Mouse (Mus musculus) MEL (cell line): ENCODE data around the gene Galns. TPM values are rescaled to one million over a fixed set of nuclear protein-coding genes. Genes with fewer than 3 reads are reported as not detected.

Experiments used
- DNase-seq: peaks from one replicate; pipeline ENCODE4 v3.0.0; 2011; ENCODE audit warnings: low read depth, low spot score
- H3K27ac ChIP-seq: 2 replicates; pipeline ENCODE4 v1.5.1; 2012; ENCODE audit warnings: low read depth, mild to moderate bottlenecking, control low read depth, low read length, moderate library complexity; ENCODE audit not compliant: control insufficient read depth
- H3K27me3 ChIP-seq, 2 experiments: fragments of 150-350 bp in 1 of 2; sonication (generic) in 1 of 2; 2 replicates each; pipeline ENCODE4 v1.6.1; 2012; ENCODE audit warnings: low read length in 2 of 2, mild to moderate bottlenecking in 2 of 2, improper control_type of control experiment in 1 of 2, moderate library complexity in 1 of 2; ENCODE audit not compliant: insufficient read depth in 2 of 2, control insufficient read depth in 1 of 2
- H3K36me3 ChIP-seq, 2 experiments: 2 replicates each; pipeline ENCODE4 v1.6.1; 2012 to 2014; ENCODE audit warnings: low read length in 2 of 2, improper control_type of control experiment in 1 of 2, inconsistent platforms in 1 of 2, mild to moderate bottlenecking in 1 of 2; ENCODE audit not compliant: insufficient read depth in 2 of 2, control insufficient read depth in 1 of 2
- H3K4me1 ChIP-seq, 2 experiments: fragments of 150-350 bp in 1 of 2; sonication (generic) in 1 of 2; 2 replicates each; pipeline ENCODE4 v1.6.1; 2012; ENCODE audit warnings: low read length in 2 of 2, improper control_type of control experiment in 1 of 2, mild to moderate bottlenecking in 1 of 2; ENCODE audit not compliant: insufficient read depth in 2 of 2, control insufficient read depth in 1 of 2
- H3K4me3 ChIP-seq, 2 experiments: fragments of 150-350 bp in 1 of 2; sonication (generic) in 1 of 2; 2 replicates each; pipeline ENCODE4 v1.5.1; 2012; ENCODE audit warnings: low read depth in 2 of 2, low read length in 2 of 2, mild to moderate bottlenecking in 2 of 2, moderate library complexity in 2 of 2, control low read depth in 1 of 2, improper control_type of control experiment in 1 of 2; ENCODE audit not compliant: control insufficient read depth in 1 of 2, insufficient read depth in 1 of 2
- H3K79me2 ChIP-seq: 2 replicates; pipeline ENCODE4 v1.6.1; 2012; ENCODE audit warnings: mild to moderate bottlenecking, low read length, moderate library complexity; ENCODE audit not compliant: control insufficient read depth, poor library complexity, insufficient read depth
- H3K9ac ChIP-seq: 2 replicates; pipeline ENCODE4 v1.6.1; 2012; ENCODE audit warnings: low read depth, mild to moderate bottlenecking, control low read depth, low read length, moderate library complexity; ENCODE audit not compliant: control insufficient read depth, poor library complexity, severe bottlenecking
- H3K9me3 ChIP-seq: fragments of 150-350 bp; sonication (generic); replicated peaks from 2 replicates; pipeline ENCODE4 v1.6.1; 2012; ENCODE audit warnings: mild to moderate bottlenecking, low read length, improper control_type of control experiment, moderate library complexity; ENCODE audit not compliant: insufficient read depth
- BHLHE40 ChIP-seq: IDR thresholded peaks from 2 replicates; pipeline ENCODE4 v1.6.1; 2012; ENCODE audit warnings: low read depth, mild to moderate bottlenecking, inconsistent platforms, low read length, improper control_type of control experiment, borderline replicate concordance
- CHD2 ChIP-seq: IDR thresholded peaks from 2 replicates; pipeline ENCODE4 v1.6.1; 2011; ENCODE audit warnings: low read length, improper control_type of control experiment
- E2F4 ChIP-seq: IDR thresholded peaks from 2 replicates; pipeline ENCODE4 v1.6.1; 2011; ENCODE audit warnings: low read depth, low read length, improper control_type of control experiment, borderline replicate concordance
- ELF1 ChIP-seq: IDR thresholded peaks from 2 replicates; pipeline ENCODE4 v1.6.1; 2014; ENCODE audit warnings: low read depth, mild to moderate bottlenecking, inconsistent platforms, low read length, improper control_type of control experiment, moderate library complexity
- EP300 ChIP-seq, 2 experiments: IDR thresholded peaks; 2 replicates each; pipeline ENCODE4 v1.6.1; 2011; ENCODE audit warnings: improper control_type of control experiment in 2 of 2, low read length in 2 of 2, low read depth in 1 of 2, mild to moderate bottlenecking in 1 of 2
- GATA1 ChIP-seq: IDR thresholded peaks from 2 replicates; pipeline ENCODE4 v1.6.1; 2011; ENCODE audit warnings: low read depth, low read length, improper control_type of control experiment
- HCFC1 ChIP-seq: IDR thresholded peaks from 2 replicates; pipeline ENCODE4 v1.6.1; 2012; ENCODE audit warnings: low read depth, mild to moderate bottlenecking, inconsistent platforms, low read length, improper control_type of control experiment, moderate library complexity
- MXI1 ChIP-seq: IDR thresholded peaks from 2 replicates; pipeline ENCODE4 v1.6.1; 2011; ENCODE audit warnings: mild to moderate bottlenecking, low read depth, low read length, improper control_type of control experiment
- MYB ChIP-seq: IDR thresholded peaks from 2 replicates; pipeline ENCODE4 v1.6.1; 2011; ENCODE audit warnings: mild to moderate bottlenecking, low read depth, low read length, improper control_type of control experiment
- MYC ChIP-seq: IDR thresholded peaks from 2 replicates; pipeline ENCODE4 v1.6.1; 2011; ENCODE audit warnings: low read depth, mild to moderate bottlenecking, low read length, improper control_type of control experiment, moderate library complexity
- RCOR1 ChIP-seq: IDR thresholded peaks from 2 replicates; pipeline ENCODE4 v1.6.1; 2012; ENCODE audit warnings: low read depth, mild to moderate bottlenecking, inconsistent platforms, low read length, improper control_type of control experiment
- TCF12 ChIP-seq: IDR thresholded peaks from 2 replicates; pipeline ENCODE4 v1.6.1; 2014; ENCODE audit warnings: low read depth, mild to moderate bottlenecking, inconsistent platforms, low read length, improper control_type of control experiment, moderate library complexity
- ZKSCAN1 ChIP-seq: IDR thresholded peaks from 2 replicates; pipeline ENCODE4 v1.6.1; 2012; ENCODE audit warnings: low read depth, mild to moderate bottlenecking, inconsistent platforms, low read length, improper control_type of control experiment, moderate library complexity
- polyA plus RNA-seq, 2 experiments: library from polyadenylated mRNA; stranded (reverse) in 1 of 2; unstranded in 1 of 2; fragments of >175 nt in 1 of 2; fragments of >200 nt in 1 of 2; gene quantifications; 2 replicates each; pipeline versions ENCODE4 v1.2.1 to v1.2.4; 2012; ENCODE audit warnings: low replicate concordance in 2 of 2, low read depth in 1 of 2; ENCODE audit not compliant: insufficient read length in 2 of 2, insufficient read depth in 1 of 2, missing spikeins in 1 of 2
- total RNA-seq: library from RNA; depleted of rRNA; stranded (reverse); fragments of 300-350 nt; gene quantifications from 2 replicates; pipeline ENCODE4 v1.2.3, GENCODE M21; 2012; rRNA removed

The Galns gene
- total and polyA plus RNA-seq, 3 experiments = 1.7 to 3.0 TPM; not detected in 1

GRCm38 (mm10) chr8:122529159-122529558, 82.1 kb downstream of the Galns start:
- Histone ChIP-seq H3K27ac (no peak overlapping the region), H3K27me3 (no peaks in the 10 kb centered on the region), H3K4me1 (0 out of 4 replicates have a peak, but pooled peaks cover 0 to 3% of the 10 kb centered on the region in 2 experiments), H3K9ac (no peak overlapping the region), H3K36me3 (peaks cover 0 to 8% of the 10 kb centered on the region in 2 experiments; a peak in 2 of 4 replicates), H3K4me3 (no peak overlapping the region), H3K9me3 (no peaks in the 10 kb centered on the region), H3K79me2 (peaks cover 52% of the 10 kb centered on the region)
- no peak for TF ChIP-seq CHD2
- no peak for TF ChIP-seq EP300 (IDR thresholded peaks at IDR 0.05; ENCODE audit: low read depth in 1 of 2, low read length in 2 of 2)
- no peak for TF ChIP-seq GATA1
- no peak for TF ChIP-seq ZKSCAN1
- no peak for TF ChIP-seq TCF12
- TF ChIP-seq MYC = no peak
- no peak for TF ChIP-seq MYB
- no peak for TF ChIP-seq E2F4
- TF ChIP-seq HCFC1 = no peak
- no peak for TF ChIP-seq BHLHE40
- TF ChIP-seq ELF1 = no peak
- no peak for TF ChIP-seq MXI1
- TF ChIP-seq RCOR1 = no peak
- no peak for DNase-seq

Other genes with a start within 250 kb of the Galns start
- gene Zc3h18, start 234.9 kb downstream of the Galns start, total RNA-seq = 84.3 and 98.5 TPM in 2 replicates
- gene Zc3h18, start 234.9 kb downstream of the Galns start, polyA plus RNA-seq = 100 to 1,000 TPM in 1 of 2 experiments, 10 to 100 TPM in 1; 30.2 to 122 TPM
- gene Il17c, start 189.4 kb downstream of the Galns start, total RNA-seq = not detected in 2 replicates
- under 1 TPM in 1 of 2 experiments, not detected in 1; 0.43 TPM for gene Il17c, start 189.4 kb downstream of the Galns start, polyA plus RNA-seq
- gene Cyba, start 178.5 kb downstream of the Galns start, total RNA-seq = 299 and 344 TPM in 2 replicates
- 100 to 1,000 TPM; 321 to 338 TPM for gene Cyba, start 178.5 kb downstream of the Galns start, polyA plus RNA-seq
- 20.6 and 20.8 TPM in 2 replicates for gene Mvd, start 168.0 kb downstream of the Galns start, total RNA-seq
- gene Mvd, start 168.0 kb downstream of the Galns start, polyA plus RNA-seq = 10 to 100 TPM in 1 of 2 experiments, not detected in 1; 25.5 TPM
- gene Snai3, start 150.7 kb downstream of the Galns start, total RNA-seq = not detected in 2 replicates
- gene Snai3, start 150.7 kb downstream of the Galns start, polyA plus RNA-seq = under 1 TPM in 1 of 2 experiments, not detected in 1; 0.06 TPM
- 12.0 and 18.6 TPM in 2 replicates for gene Rnf166, start 135.4 kb downstream of the Galns start, total RNA-seq
- gene Rnf166, start 135.4 kb downstream of the Galns start, polyA plus RNA-seq = 10 to 100 TPM in 1 of 2 experiments, not detected in 1; 37.7 TPM
- 44.4 and 57.4 TPM in 2 replicates for gene Ctu2, start 135.3 kb downstream of the Galns start, total RNA-seq
- gene Ctu2, start 135.3 kb downstream of the Galns start, polyA plus RNA-seq = 10 to 100 TPM in 1 of 2 experiments, not detected in 1; 44.0 TPM
- 144 and 155 TPM in 2 replicates for gene Piezo1, start 60.1 kb downstream of the Galns start, total RNA-seq
- 100 to 1,000 TPM in 1 of 2 experiments, 10 to 100 TPM in 1; 35.1 to 223 TPM for gene Piezo1, start 60.1 kb downstream of the Galns start, polyA plus RNA-seq
- gene Cdt1, start 43.4 kb downstream of the Galns start, total RNA-seq = 64.3 and 74.6 TPM in 2 replicates
- 10 to 100 TPM in 1 of 2 experiments, not detected in 1; 84.5 TPM for gene Cdt1, start 43.4 kb downstream of the Galns start, polyA plus RNA-seq
- gene Aprt, start 34.6 kb downstream of the Galns start, total RNA-seq = 239 and 243 TPM in 2 replicates
- gene Aprt, start 34.6 kb downstream of the Galns start, polyA plus RNA-seq = 100 to 1,000 TPM in 1 of 2 experiments, not detected in 1; 287 TPM
- 21.6 and 21.7 TPM in 2 replicates for gene Trappc2l, start 177 bp upstream of the Galns start, total RNA-seq
- 10 to 100 TPM in 1 of 2 experiments, not detected in 1; 15.1 TPM for gene Trappc2l, start 177 bp upstream of the Galns start, polyA plus RNA-seq
- not detected in 2 replicates for gene Pabpn1l, start 11.3 kb upstream of the Galns start, total RNA-seq
- under 1 TPM in 1 of 2 experiments, not detected in 1; 0.15 TPM for gene Pabpn1l, start 11.3 kb upstream of the Galns start, polyA plus RNA-seq
- gene Cbfa2t3, start 87.6 kb upstream of the Galns start, total RNA-seq = 10.5 and 11.1 TPM in 2 replicates
- 100 to 1,000 TPM in 1 of 2 experiments, not detected in 1; 102 TPM for gene Cbfa2t3, start 87.6 kb upstream of the Galns start, polyA plus RNA-seq
- gene Acsf3, start 164.0 kb upstream of the Galns start, total RNA-seq = 17.8 and 19.4 TPM in 2 replicates
- 10 to 100 TPM in 1 of 2 experiments, not detected in 1; 37.2 TPM for gene Acsf3, start 164.0 kb upstream of the Galns start, polyA plus RNA-seq
- 0.07 and 0.08 TPM in 2 replicates for gene Cdh15, start 236.5 kb upstream of the Galns start, total RNA-seq
- under 1 TPM in 1 of 2 experiments, not detected in 1; 0.71 TPM for gene Cdh15, start 236.5 kb upstream of the Galns start, polyA plus RNA-seq